Mouse (Mus musculus): ENCODE measurements around the gene Ciart. TPM values are rescaled to one million over a fixed set of nuclear protein-coding genes. Genes with fewer than 3 reads are reported as not detected.
A peak's percentile ranks its signal among the peaks of the same experiment; 100 is the strongest.
"Not testable (repeated sequence)": the region's sequence is repeated elsewhere in the genome, so short reads cannot be mapped to it uniquely, and the experiment has no call there.

Ciart gene
- polyA plus RNA-seq, 3 experiments from 2014 or later: 2.3 to 11.8 (median 6.6) TPM

- ATAC-seq: no peak
Measured at GRCm38 (mm10) chr3:95865050-95865449, 17.0 kb downstream of the Ciart start.

GRCm38 (mm10) chr3:95863578-95863977 lies 18.5 kb downstream of the Ciart start:
- no peak for ATAC-seq

- ATAC-seq: peak; percentile 92
Measured at GRCm38 (mm10) chr3:95861796-95862195, 20.3 kb downstream of the Ciart start.

GRCm38 (mm10) chr3:95861216-95861615 lies 20.8 kb downstream of the Ciart start:
- no peak for ATAC-seq

GRCm38 (mm10) chr3:95860323-95860722 lies 21.7 kb downstream of the Ciart start:
- ATAC-seq: no peak

GRCm38 (mm10) chr3:95858278-95858677 lies 23.8 kb downstream of the Ciart start:
- not testable (repeated sequence) for ATAC-seq

- ATAC-seq: not testable (repeated sequence)
Measured at GRCm38 (mm10) chr3:95857050-95857449, 25.0 kb downstream of the Ciart start.

- ATAC-seq: peak; percentile 16
Measured at GRCm38 (mm10) chr3:95856115-95856514, 25.9 kb downstream of the Ciart start.

- ATAC-seq: peak; percentile 98
Measured at GRCm38 (mm10) chr3:95855502-95856089, 26.5 kb downstream of the Ciart start, which contains the start of gene Prpf3. TSS of gene Prpf3 (minus strand) at chr3:95855885.

- no peak for ATAC-seq
Measured at GRCm38 (mm10) chr3:95851317-95851716, 30.7 kb downstream of the Ciart start.

- ATAC-seq: no peak
Measured at GRCm38 (mm10) chr3:95850611-95851010, 31.4 kb downstream of the Ciart start.

GRCm38 (mm10) chr3:95842503-95843214 lies 39.4 kb downstream of the Ciart start:
- no peak for ATAC-seq

GRCm38 (mm10) chr3:95839250-95839649 lies 42.8 kb downstream of the Ciart start:
- ATAC-seq: no peak

- ATAC-seq: no peak
Measured at GRCm38 (mm10) chr3:95829053-95829452, 53.0 kb downstream of the Ciart start.

Other genes with a start within 250 kb of the Ciart start
- gene Mcl1, start 223.5 kb downstream of the Ciart start, polyA plus RNA-seq (2017; shearing (Covaris generic)): 10 to 100 TPM; 50.5 to 86.1 (median 61.6) TPM
- gene Adamtsl4, start 194.3 kb downstream of the Ciart start, polyA plus RNA-seq (2017; shearing (Covaris generic)): 1 to 10 TPM; 2.0 to 4.6 (median 2.2) TPM
- gene Ecm1, start 142.7 kb downstream of the Ciart start, polyA plus RNA-seq (2017; shearing (Covaris generic)): 100 to 1,000 TPM in 1 of 3 experiments, 10 to 100 TPM in 2; 30.0 to 103 (median 70.1) TPM
- gene Tars2, start 122.0 kb downstream of the Ciart start, polyA plus RNA-seq (2017; shearing (Covaris generic)): 10 to 100 TPM; 47.7 to 80.0 (median 79.5) TPM
- 10 to 100 TPM; 22.7 to 35.5 (median 27.1) TPM for gene Rprd2, start 63.4 kb downstream of the Ciart start, polyA plus RNA-seq (2017; shearing (Covaris generic))
- 10 to 100 TPM; 46.9 to 48.5 (median 48.3) TPM for gene Prpf3, start 26.4 kb downstream of the Ciart start, polyA plus RNA-seq (2017; shearing (Covaris generic))
- gene Mrps21, start 10.7 kb downstream of the Ciart start, polyA plus RNA-seq (2017; shearing (Covaris generic)): 100 to 1,000 TPM; 281 to 394 (median 321) TPM
- gene BC028528, start 9.8 kb upstream of the Ciart start, polyA plus RNA-seq (2017; shearing (Covaris generic)): 1 to 10 TPM in 1 of 3 experiments, under 1 TPM in 1, not detected in 1; 0.83 to 1.5 TPM
- 10 to 100 TPM; 17.9 to 46.2 (median 27.0) TPM for gene Aph1a, start 11.7 kb upstream of the Ciart start, polyA plus RNA-seq (2017; shearing (Covaris generic))
- not detected for gene Car14, start 22.4 kb upstream of the Ciart start, polyA plus RNA-seq (2017; shearing (Covaris generic))
- 100 to 1,000 TPM; 164 to 282 (median 210) TPM for gene Anp32e, start 47.0 kb upstream of the Ciart start, polyA plus RNA-seq (2017; shearing (Covaris generic))
- 10 to 100 TPM; 10.3 to 27.1 (median 15.9) TPM for gene Plekho1, start 113.8 kb upstream of the Ciart start, polyA plus RNA-seq (2017; shearing (Covaris generic))
- gene Vps45, start 176.2 kb upstream of the Ciart start, polyA plus RNA-seq (2017; shearing (Covaris generic)): 10 to 100 TPM; 21.2 to 23.9 (median 23.9) TPM
- 10 to 100 TPM in 1 of 3 experiments, 1 to 10 TPM in 2; 7.4 to 13.1 (median 9.9) TPM for gene Otud7b, start 222.3 kb upstream of the Ciart start, polyA plus RNA-seq (2017; shearing (Covaris generic))

Data from inflammation-experienced regulatory T-cells, adult 6 months (primary cell).